Mouse (Mus musculus) telencephalon, adult 2 months (tissue): ENCODE data around the gene Pex6.

Experiments used
- DNase-seq: peaks from one replicate; pipeline ENCODE4 v3.0.0-alpha.2; 2011; ENCODE audit warnings: low read depth, low spot score

Pex6 gene

GRCm38 (mm10) chr17:46710959-46711597, at the start of gene Pex6:
Gene Pex6, plus strand, starts transcription at chr17:46711463.
- DNase-seq = peak; percentile 91

GRCm38 (mm10) chr17:46661981-46662380, 49.3 kb upstream of the Pex6 start:
- DNase-seq = no peak

DNA sequence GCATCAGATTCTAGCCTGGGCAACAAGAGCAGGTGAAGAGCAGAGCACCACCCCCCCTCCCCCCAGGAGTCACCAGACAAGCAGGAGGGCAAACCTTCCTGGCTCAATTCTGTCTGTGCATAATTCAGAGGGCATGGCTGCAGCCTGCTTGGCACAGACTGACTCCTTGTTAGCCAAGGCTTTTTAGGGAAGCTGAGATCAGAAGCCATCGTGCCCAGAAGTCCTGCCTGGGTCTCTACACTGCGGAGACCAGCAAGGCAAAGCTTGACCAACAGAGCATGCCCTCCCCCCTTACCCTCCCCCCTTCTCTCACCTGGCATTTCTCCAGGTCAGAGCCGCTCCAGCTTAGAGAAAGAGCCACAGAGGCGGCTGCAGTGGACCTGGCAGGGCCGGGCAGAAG, 48.5 kb upstream of the Pex6 start:
- no peak for DNase-seq

DNA sequence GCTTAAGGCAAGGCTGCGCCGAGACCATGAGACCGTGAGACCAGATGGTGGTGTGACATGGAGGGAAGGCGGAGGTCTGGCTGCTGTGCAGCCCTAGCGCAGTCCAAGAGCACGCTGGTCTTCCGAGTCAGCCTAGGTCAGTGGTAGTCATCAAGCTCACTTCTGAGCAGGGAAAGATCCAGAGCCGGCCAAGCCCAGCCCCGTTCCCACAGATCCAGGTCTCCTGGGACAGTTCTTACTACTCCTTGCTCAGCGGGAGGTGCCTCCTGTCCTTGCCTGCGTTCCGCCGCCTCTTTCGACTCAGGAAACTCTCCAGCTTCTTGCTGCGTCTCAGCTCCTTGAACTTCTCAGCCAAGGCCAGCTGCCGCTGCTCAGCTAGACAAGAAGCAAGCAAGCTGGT, 43.6 kb upstream of the Pex6 start:
- DNase-seq = no peak

GRCm38 (mm10) chr17:46669911-46670310, 41.4 kb upstream of the Pex6 start:
- no peak for DNase-seq

- DNase-seq = peak; percentile 88
These were observed 37.3 kb upstream of the Pex6 start, which contains the start of gene Rrp36 for GRCm38 (mm10) chr17:46673850-46674529. Gene Rrp36, minus strand, starts transcription at chr17:46674352.

GRCm38 (mm10) chr17:46674530-46675283, 36.6 kb upstream of the Pex6 start:
- DNase-seq = no peak

- no peak for DNase-seq
These were observed 32.8 kb upstream of the Pex6 start, which contains the start of gene Mea1 for GRCm38 (mm10) chr17:46678416-46678815. Gene Mea1, plus strand, starts transcription at chr17:46678793.

DNA sequence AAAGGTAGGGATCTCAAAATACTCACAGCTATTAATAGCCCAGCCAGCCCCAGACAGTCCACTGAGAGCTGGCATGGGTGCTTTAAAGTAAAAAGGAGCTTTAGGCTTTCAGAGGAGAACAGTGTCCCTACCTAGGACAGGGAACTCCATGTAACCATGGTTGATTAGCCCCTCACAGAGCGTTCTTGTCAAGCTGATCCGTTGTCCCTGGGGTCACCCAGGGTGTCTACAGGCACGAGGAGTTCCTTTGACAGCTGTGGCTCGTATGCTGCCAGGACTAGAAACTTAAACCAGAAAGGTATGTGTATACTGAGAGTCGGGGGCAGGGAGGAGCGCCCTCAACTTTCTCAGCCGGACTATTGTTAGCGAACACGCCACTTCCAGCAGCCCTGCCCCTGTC, 32.4 kb upstream of the Pex6 start:
- no peak for DNase-seq

- DNase-seq = no peak
These were observed 31.2 kb upstream of the Pex6 start for GRCm38 (mm10) chr17:46679843-46680759.

- DNase-seq = peak; percentile 99
These were observed 30.4 kb upstream of the Pex6 start, which contains the start of gene Klhdc3 for GRCm38 (mm10) chr17:46680760-46681373. Gene Klhdc3, minus strand, starts transcription at chr17:46680914.

DNA sequence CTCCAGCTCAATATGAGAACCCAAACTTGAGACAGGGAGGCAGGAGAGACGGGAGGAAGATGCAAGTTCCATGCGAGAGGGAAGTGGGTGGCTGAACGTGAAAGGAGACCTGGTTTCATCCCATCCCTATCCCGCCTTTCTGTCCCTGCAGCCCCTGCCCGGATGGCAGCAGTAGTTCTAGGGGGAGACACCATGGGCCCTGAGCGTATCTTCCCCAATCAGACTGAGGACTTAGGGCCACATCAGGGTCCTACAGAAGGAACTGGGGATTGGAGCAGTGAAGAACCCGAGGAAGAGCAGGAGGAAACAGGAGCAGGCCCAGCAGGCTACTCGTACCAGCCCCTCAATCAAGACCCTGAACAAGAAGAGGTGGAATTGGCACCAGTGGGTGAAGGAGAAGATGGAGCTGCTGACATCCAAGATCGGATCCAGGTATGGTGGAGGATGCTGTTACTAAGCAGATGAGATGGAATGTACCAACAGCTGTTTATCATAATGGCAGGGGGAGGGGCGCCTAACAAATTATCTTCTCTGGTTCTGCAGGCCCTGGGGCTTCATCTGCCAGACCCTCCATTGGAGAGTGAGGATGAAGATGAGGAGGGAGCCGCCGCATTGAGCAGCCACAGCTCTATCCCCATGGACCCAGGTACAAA, 29.7 kb upstream of the Pex6 start:
- DNase-seq = no peak

DNA sequence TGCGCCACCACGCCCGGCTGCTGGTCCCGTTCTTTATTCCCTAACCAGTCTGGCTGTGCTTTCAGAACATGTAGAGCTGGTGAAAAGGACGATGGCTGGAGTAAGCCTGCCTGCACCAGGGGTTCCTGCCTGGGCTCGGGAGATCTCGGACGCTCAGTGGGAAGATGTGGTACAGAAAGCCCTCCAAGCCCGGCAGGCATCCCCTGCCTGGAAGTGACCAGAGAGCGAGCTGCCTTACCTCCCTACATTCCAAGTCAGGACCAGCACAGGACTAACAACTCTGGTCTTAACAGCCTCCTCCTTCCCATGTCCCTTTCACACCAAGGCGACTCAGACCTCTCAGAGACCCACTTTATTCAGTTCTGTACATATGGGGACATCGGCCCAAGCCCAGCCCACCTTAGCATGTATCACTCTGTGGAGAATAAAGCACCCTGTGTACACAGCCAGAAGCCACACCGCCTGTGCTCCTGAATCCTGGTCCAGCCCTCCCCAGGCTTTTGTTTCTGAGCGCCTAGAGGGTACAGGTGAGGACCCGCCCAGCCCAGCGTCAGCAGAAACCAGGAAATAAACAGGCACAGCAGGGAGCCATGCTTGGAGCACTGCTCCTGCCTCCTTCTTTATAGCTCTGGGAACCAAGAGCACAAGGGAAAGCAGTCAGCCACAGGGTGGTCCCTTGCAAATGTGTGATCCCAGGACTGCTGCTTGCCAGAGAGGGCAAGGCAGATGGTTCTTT, 28.4 kb upstream of the Pex6 start:
- no peak for DNase-seq

DNA sequence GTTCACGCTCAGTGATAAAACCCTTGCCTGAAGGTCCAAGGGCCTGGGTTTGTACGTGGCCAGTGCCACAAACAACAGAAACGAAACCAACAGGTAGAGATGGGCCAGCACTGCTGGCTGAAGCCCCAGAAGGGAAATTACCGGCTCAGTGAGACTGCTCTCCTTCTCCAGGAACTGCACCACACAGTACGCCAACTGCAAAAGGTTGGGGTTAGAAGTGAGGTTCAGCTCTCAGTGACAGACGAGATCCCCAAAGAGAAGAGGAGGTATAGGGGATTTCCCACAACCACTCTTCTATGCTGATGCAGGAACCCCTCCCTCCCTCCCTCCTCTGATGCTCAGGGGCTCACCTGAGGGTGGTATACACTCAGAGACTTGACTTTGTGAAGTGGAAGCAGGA, 25.4 kb upstream of the Pex6 start:
- DNase-seq = no peak

GRCm38 (mm10) chr17:46690665-46691064, 20.6 kb upstream of the Pex6 start:
- DNase-seq = no peak

DNA sequence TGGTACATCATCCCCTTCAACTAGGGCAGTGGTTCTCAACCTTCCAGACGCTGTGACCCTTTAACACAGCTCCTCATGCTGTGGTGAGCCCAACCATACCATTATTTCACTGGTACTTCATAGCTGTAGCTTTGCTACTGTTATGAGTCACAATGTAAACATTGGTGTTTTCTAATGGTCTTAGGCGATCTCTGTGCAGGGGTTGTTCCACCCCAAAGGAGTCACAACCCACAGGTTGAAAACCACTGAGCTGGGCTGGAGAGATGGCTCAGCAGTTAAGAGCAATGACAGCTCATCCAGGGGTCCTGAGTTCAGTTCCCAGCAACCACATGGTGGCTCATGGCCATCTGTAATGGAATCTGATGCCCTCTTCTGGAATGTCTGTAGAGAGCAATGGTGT, 19.9 kb upstream of the Pex6 start:
- no peak for DNase-seq

GRCm38 (mm10) chr17:46694517-46695063, 16.7 kb upstream of the Pex6 start:
- no peak for DNase-seq

- DNase-seq = no peak
These were observed 12.7 kb upstream of the Pex6 start for GRCm38 (mm10) chr17:46698515-46698914.

DNA sequence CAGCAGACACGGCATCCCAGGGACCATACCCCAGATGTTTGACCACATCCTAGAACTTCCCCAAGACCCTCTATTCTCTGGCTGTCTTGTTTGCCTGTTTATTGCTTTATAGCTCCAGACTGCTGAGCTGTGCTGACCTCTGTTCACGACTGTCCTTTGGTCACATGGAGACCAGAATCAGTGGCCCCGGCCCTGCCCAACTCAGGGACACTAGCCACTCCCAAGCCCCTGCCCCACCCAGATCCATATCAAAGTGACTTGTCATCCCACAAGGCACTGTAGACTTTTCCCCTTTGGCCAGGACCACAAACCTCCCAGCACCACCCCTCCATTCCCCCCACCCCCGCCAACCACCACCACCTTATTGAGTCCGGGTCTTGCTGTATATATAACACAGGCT, 12.0 kb upstream of the Pex6 start:
- no peak for DNase-seq
